Mouse (Mus musculus): ENCODE measurements around the gene Lgi4.

The Lgi4 gene

GRCm38 (mm10) chr7:31077885-31078445, 18.8 kb downstream of the Lgi4 start:
- DNase-seq, result no peak

- no peak for DNase-seq
Measured at GRCm38 (mm10) chr7:31079670-31080069, 20.5 kb downstream of the Lgi4 start.

GRCm38 (mm10) chr7:31080611-31081010, 21.5 kb downstream of the Lgi4 start:
- DNase-seq, result no peak

GRCm38 (mm10) chr7:31081106-31081505, 22.0 kb downstream of the Lgi4 start:
- no peak for DNase-seq

- DNase-seq, result no peak
Measured at GRCm38 (mm10) chr7:31082106-31082505, 23.0 kb downstream of the Lgi4 start.

- peak; percentile 37 to 43 for DNase-seq
Measured at GRCm38 (mm10) chr7:31082831-31083588, 23.9 kb downstream of the Lgi4 start.

- no peak for DNase-seq
Measured at GRCm38 (mm10) chr7:31084140-31084539, 25.0 kb downstream of the Lgi4 start.

- peak; percentile 50 to 54 for DNase-seq
Measured at GRCm38 (mm10) chr7:31085171-31085570, 26.0 kb downstream of the Lgi4 start.

GRCm38 (mm10) chr7:31086175-31086755, 27.1 kb downstream of the Lgi4 start:
- DNase-seq, result no peak

- no peak for DNase-seq
Measured at GRCm38 (mm10) chr7:31087262-31087661, 28.1 kb downstream of the Lgi4 start.

- DNase-seq, result no peak
Measured at GRCm38 (mm10) chr7:31088206-31088605, 29.1 kb downstream of the Lgi4 start.

- DNase-seq, result no peak
Measured at GRCm38 (mm10) chr7:31089721-31090120, 30.6 kb downstream of the Lgi4 start.

GRCm38 (mm10) chr7:31094774-31095501, 35.8 kb downstream of the Lgi4 start:
- no peak for DNase-seq

GRCm38 (mm10) chr7:31096892-31097564, 37.9 kb downstream of the Lgi4 start:
- no peak for DNase-seq

GRCm38 (mm10) chr7:31097583-31098248, 38.6 kb downstream of the Lgi4 start:
- peak; percentile 94 to 98 for DNase-seq

- DNase-seq, result peak in 1 of 2 experiments; percentile 63
Measured at GRCm38 (mm10) chr7:31098697-31099611, 39.8 kb downstream of the Lgi4 start.

GRCm38 (mm10) chr7:31099612-31099982, 40.5 kb downstream of the Lgi4 start:
- DNase-seq, result no peak

GRCm38 (mm10) chr7:31100786-31101185, 41.6 kb downstream of the Lgi4 start:
- DNase-seq, result no peak

GRCm38 (mm10) chr7:31105061-31105768, 46.1 kb downstream of the Lgi4 start:
- peak; percentile 72 to 89 for DNase-seq

- DNase-seq, result no peak
Measured at GRCm38 (mm10) chr7:31106166-31106565, 47.0 kb downstream of the Lgi4 start.

- peak; percentile 82 to 87 for DNase-seq
Measured at GRCm38 (mm10) chr7:31107781-31108180, 48.6 kb downstream of the Lgi4 start.
